Mouse (Mus musculus) CD4-positive, CD25-positive, alpha-beta regulatory T cell, adult 2 months (primary cell): ENCODE measurements around the gene Gm884.
A peak's percentile ranks its signal among the peaks of the same experiment; 100 is the strongest.

Source experiments
- DNase-seq: peaks from one replicate; pipeline ENCODE4 v3.0.0-alpha.2; 2012; ENCODE audit warnings: low read depth, low spot score

Gm884 gene

GRCm38 (mm10) chr11:103621040-103621439, at the start of gene Gm884:
Gene Gm884, minus strand, starts transcription at chr11:103621140.
- DNase-seq = no peak

GRCm38 (mm10) chr11:103666907-103667426, 46.0 kb upstream of the Gm884 start:
- no peak for DNase-seq

DNA sequence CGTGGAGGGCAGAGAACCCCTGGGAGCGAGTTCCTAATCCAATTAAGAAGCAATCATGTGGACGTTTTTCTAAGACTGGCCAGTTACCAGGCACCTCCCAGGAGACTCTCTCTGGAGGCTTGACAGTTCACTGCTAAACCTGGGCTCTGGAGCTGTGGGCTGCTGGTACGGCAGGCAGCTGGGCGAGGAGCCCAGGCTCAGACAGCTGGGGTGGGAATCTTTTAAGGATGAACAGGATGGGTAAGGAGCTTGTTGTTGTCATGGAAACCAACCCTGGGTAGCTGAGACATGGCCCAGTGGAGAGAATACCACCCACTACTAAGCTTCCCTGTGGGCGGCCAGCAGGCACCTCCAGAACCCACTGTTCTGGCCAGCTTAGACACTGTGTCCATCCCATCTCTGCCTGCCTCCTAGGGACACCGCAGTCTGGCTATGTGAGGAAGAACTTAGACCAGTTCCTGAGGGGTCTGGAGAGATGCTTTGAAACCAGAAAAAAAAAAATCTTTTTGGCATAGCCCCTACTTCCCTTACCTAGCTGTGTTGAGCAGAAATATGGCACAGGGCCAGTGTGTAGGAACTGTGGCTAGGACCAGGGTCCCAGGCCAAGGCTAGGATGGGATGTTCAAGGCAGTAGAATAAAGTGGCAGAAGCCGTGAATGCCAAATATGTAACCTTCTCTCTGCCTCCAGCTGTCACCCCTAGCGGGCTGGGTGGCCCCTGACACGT, 45.4 kb upstream of the Gm884 start:
- no peak for DNase-seq

- DNase-seq = no peak
These were observed 44.8 kb upstream of the Gm884 start for GRCm38 (mm10) chr11:103665695-103666094.

GRCm38 (mm10) chr11:103663119-103663518, 42.2 kb upstream of the Gm884 start:
- DNase-seq = no peak

DNA sequence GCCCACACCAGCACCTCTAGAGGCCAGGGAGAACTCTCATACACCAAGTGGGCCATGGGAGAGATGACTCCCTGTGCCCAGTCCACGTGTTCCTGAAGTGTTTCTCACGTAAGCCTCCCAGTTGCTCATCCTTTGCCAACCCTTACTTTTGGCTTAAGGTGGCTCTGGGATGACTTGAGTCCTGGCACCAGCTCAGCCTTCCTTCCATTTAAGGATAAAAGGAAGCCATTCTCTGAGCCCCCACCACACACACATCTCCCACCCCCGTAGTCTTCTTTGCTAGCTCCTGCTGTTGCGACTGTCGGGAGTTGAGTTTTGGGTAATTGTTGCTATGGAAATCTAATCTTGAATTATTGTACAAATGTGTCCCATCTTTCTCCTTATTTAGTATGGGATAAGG, 41.6 kb upstream of the Gm884 start:
- DNase-seq = no peak

GRCm38 (mm10) chr11:103661863-103662262, 40.9 kb upstream of the Gm884 start:
- no peak for DNase-seq

- no peak for DNase-seq
These were observed 37.2 kb upstream of the Gm884 start for GRCm38 (mm10) chr11:103658189-103658588.

DNA sequence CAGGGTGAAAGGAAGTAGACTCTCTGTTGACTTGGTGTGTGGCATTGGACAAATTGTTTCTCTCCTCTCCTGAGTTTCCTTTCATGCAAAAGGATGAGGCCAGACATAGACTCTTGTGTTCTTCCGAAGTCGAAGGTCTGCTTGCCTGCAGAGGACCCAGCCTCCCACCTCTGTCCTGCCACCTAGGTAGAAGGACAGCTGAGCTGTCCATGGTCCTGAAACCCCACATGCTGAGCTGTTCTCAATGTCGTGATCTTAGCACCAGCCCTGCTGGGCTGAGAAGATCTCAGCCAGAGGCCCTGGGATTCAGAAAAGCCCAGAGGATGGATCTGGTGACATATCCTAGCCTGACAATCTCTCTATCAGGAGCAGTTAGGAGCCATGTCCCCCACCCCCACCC, 35.6 kb upstream of the Gm884 start:
- DNase-seq = peak; percentile 44

DNA sequence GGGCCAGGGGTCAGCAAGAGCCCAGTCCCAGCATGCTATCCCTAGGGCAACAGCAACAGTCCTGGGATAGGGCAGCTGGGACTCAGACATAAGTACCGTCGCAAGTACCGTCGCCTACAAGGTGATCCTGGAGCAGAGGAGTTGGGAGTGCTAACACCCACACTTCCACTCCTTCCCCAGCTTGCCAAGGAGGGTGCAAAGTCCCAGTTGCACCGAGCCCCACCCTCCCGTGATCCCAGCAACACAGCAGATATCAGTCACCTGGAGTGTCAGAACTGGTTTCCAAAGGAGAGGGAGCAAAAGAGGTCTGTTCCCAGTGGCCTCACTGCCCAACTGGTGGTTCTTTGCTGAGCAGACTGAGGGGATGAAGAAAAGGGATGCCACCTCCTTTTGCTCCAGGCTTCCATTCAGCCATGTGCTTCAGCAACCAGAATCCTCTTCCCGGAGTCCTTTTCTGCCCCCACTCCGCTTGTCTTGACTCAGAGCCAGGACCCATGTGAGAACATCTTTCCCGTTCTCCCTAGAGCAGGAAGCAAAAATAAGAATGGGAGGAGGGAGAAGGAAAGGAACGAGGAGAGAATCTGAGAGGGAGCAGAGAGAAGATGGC, 32.5 kb upstream of the Gm884 start:
- DNase-seq = no peak

DNA sequence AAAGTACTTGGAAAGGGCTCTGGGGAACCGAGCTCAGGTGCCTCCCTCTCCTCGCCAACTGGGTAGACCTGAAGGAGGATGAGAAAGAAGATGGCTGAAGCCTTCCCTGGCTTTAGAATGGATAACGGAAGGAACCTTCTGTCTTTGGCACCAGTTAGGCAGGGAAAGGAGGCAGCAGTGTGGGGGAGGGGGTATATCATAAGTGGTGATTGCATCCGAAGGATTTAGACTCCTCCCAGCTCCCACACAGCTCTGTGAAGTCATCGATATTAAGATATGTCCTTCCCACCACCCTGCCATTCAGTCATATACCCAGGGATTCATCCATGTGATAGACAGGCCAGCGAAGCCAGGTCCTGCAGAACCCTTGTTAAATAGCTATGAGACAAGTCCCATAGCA, 30.5 kb upstream of the Gm884 start:
- DNase-seq = no peak

DNA sequence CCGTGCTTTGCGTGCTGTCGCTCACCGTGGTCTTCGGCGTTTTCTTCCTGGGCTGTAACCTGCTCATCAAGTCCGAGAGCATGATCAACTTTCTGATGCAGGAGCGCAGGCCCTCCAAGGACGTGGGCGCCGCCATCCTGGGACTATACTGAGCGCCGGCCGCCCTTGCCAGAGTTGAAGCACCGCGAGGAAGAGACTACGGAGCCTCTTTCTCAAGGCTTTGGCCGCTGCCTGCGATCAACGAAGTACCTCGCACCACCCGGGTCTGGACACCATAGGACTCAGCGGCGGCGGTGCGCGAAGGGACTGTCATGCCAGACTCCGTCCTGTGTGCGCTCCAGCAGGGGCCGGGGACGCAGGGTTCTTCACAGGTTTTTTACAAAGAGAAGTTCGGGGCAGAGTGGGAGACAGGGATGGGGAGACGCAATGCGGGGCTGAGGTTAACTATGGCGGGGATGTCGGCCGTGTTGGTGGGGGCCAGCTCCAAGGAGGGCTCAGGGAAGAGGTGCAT, 29.1 kb upstream of the Gm884 start:
- no peak for DNase-seq

DNA sequence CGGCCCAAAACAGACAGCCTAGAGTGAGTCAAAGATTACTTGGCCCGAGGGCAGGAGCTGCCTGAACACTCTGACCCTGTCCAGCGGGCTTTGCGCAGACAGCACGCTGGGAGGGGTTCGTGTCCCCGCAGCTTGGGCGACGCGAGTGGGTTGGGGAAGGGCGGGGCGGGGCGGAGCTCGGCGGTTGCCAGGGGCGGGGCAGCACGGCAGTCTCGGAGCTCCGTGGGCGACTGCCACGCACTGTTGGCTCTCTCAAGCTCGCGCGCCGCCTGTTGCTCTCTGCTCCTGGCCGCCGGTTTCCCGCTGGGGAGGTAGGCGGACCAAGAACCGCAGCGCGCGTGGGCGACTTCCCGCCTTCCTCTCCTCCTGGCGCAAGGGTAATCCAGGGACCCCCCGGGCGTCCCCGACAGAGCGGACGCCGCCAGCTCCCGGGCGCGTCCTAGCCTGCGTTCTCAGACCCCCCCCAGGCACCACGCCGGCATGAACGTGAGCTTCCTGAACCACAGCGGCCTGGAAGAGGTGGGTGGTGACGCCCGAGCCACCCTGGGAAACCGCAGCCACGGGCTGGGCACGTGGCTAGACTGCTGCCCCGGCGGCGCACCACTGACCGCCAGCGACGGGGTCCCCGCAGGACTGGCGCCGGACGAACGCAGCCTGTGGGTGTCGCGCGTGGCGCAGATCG, 28.5 kb upstream of the Gm884 start, which contains the start of gene Rprml:
Gene Rprml, plus strand, starts transcription at position 270 of the 682 bp plus-strand sequence.
- no peak for DNase-seq

- no peak for DNase-seq
These were observed 27.7 kb upstream of the Gm884 start for GRCm38 (mm10) chr11:103648656-103649055.

- no peak for DNase-seq
These were observed 27.1 kb upstream of the Gm884 start for GRCm38 (mm10) chr11:103647921-103648620.

DNA sequence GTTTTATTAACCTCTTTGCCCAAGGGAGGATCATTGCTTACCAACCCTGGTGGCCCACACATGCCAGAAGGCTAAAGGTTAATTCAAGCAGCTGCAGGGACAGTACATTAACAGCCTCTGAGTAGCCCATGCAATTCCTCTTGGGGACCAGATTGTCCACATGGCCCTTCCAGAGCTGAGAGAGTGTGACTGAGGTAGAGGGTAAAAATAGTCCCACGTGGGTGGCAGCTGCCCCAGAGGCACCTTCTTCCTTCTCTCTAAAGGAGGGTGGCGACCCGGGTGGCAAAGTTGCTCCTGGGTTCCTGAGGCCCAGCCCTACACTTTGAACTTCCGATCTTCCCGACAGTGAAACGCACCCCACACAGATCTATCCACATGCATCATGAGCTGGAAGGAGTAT, 25.4 kb upstream of the Gm884 start:
- DNase-seq = no peak

DNA sequence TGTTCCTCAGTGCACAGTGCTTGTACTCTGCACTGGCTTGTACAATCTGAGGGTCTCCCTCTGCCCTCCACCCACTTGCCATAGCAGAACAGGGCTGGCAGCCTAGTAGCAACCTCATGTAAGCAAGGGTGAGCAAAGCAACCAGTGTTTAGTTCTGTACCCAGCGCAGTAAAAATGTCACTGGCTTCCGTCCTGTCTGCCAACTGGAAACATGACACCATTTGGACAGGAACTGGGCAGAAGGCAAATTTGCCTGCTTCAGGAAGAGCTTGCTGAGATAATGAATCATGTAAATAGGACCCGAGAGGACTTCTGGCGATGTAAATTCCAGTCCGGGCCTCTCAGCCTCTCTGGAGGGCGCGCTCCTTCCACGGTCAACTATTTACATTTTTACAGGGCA, 24.8 kb upstream of the Gm884 start:
- DNase-seq = no peak

DNA sequence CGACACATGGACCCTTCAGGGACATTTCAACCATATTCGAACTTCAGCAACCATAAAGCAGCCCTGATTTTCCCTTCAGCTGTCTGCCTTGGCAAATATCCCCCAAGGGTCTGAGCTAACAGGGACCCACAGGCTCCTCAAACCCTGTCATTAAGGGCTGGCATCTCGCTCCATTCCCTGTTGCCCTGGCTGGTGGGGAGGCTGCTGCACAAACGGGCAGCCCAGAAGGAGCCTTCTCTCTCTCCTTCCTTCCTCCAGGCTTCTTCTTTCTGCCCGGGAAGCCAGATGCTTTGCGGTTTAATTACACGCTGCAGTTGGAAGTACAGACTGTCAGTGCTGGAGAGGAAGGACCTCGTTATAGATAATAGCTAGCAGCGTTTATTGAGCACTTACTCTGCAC, 22.3 kb upstream of the Gm884 start:
- DNase-seq = no peak

GRCm38 (mm10) chr11:103639407-103639946, 18.5 kb upstream of the Gm884 start:
- DNase-seq = peak; percentile 65

DNA sequence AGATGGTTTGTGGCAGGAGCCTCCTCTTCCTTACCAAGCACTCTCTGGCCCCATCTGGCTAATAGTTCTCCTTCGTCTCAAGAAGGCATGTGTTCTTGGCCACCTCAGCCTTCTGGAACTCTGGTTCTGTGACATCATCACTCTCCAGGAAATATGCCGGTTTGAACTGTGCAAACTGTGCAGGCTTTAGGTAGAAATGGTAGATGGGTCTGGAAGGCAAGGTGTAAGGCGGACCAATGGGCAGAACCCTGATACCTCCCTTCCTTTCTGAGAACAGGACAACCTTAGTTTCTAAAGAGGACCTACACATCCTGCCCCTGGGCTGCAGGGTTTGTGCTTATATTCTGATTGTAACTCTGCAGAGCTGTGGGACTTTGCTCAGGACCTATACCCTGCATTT, 17.9 kb upstream of the Gm884 start, which contains the start of gene Lyzl6:
Gene Lyzl6, minus strand, starts transcription at position 101 of the 400 bp plus-strand sequence.
- DNase-seq = no peak

DNA sequence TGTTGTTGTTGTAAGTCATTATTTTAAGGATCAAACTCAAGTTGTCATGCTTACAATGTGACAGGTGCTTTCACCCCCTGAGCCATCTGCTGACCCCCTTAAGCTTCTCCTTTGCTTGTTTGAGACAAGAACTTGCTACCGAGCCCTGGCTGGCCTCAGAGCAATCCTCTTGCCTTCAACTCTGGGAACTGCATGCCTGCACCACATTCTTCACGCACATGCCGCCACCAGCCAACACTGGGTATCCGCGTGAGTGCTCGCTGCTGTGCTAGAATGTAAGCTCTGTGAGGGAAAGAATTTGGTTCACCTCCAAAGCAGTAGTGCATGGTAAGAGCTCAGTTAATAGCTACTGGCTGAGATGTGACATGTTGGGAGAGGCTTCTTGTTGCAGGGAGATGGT, 15.3 kb upstream of the Gm884 start:
- DNase-seq = no peak
